Mouse (Mus musculus) ZHBTc4 (cell line): ENCODE measurements around the gene Cemip.

Source experiments
- DNase-seq: peaks from one replicate; pipeline ENCODE4 v3.0.0-alpha.2; 2011; ENCODE audit warnings: low read depth, low spot score

Cemip gene

DNA sequence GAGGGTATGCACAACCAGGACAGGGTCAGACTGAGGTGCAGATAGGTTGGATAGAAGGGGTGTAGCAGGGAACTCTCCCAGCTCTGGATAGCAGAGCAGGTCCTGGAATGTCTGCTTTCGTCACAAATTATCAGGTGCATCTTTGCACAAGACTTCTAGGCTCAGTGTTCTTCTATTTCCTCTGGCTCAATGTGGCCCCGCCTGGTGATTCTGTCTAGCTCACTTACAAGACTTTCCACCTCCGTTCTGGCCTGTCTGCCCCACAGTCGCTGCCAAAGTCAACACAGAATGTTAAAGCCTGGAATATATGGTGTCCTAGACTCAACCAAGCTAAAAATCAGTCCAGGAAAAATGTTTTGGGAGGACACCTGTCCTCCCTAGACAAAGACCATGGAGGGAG lies 57.9 kb downstream of the Cemip start:
- no peak for DNase-seq

DNA sequence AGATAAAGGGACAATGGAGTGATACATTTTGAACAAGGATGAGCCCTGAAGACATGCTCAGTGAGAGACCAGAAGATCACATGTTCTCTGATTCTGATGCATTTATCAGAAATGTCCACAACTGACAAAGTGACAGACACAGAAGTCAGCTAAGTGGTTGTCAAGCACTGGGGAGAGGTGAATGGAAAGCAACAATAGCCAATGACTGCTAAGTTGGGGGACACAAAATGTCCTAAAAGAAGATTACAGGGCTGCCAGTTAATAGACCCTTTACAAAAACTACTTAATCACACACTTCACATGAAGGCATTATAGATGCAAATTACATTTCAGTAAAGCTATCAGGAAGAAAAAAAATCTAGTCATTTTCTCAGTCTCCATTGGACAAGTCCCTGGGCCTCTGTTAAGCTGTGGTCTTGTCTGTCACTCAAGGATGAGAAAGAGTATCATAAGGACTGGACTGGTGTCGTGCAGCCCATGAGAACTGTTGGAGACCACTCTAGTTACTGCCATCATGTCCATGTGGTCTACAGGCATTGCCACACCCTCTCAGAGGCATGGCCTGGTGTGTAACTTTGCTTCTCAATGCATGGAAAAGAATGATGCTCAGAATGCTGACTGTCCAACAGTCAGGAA lies 59.2 kb downstream of the Cemip start:
- no peak for DNase-seq

- DNase-seq = no peak
Observed at GRCm38 (mm10) chr7:84026090-84026489, 60.2 kb downstream of the Cemip start.

- DNase-seq = peak; percentile 63
Observed at GRCm38 (mm10) chr7:84023466-84023865, 62.8 kb downstream of the Cemip start.

- DNase-seq = peak; percentile 17
Observed at GRCm38 (mm10) chr7:84022462-84022861, 63.8 kb downstream of the Cemip start.

GRCm38 (mm10) chr7:84019381-84019780 lies 66.9 kb downstream of the Cemip start:
- DNase-seq = peak; percentile 6

GRCm38 (mm10) chr7:84018291-84019266 lies 67.7 kb downstream of the Cemip start:
- DNase-seq = no peak

GRCm38 (mm10) chr7:84015050-84015449 lies 71.3 kb downstream of the Cemip start:
- DNase-seq = no peak

DNA sequence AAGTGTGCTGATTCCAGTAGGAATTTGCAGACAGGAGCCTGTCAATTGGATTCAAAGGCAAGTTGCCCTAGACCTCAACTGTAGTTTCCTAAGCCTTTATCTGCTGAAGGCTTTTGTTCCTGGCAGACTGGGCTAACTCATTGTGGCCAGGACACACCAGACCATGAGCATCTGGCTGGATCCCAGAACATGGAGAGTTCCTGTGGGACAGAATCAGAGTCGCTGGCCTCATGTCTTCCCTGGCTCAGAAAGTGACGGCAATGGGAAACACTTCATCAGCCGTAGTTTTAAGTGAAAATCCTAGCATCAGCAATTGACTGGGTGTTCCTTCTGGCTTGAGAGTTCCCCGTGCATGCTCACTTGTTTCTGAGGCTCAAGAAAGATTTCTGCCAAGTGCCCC lies 72.6 kb downstream of the Cemip start:
- no peak for DNase-seq

- no peak for DNase-seq
Observed at GRCm38 (mm10) chr7:84004357-84004756, 81.9 kb downstream of the Cemip start.

DNA sequence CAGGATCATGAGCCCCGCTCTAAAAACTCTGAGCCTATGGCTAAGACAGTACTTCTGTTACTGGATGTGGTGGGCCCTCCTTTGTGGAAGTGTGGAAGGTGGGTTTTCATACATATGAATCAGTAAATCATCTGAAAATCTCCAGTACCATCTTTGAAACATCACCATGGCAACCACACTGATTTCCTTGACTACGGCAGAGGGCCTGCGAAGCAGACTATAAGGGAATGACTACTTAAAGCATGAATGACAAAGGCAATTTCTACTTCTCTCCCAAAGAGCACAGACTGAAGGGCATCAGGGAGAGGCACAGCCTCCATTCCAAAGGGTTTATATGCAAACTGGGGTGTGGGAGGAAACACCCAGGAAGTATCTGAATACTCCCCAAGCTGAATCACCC lies 84.8 kb downstream of the Cemip start:
- DNase-seq = peak; percentile 50

DNA sequence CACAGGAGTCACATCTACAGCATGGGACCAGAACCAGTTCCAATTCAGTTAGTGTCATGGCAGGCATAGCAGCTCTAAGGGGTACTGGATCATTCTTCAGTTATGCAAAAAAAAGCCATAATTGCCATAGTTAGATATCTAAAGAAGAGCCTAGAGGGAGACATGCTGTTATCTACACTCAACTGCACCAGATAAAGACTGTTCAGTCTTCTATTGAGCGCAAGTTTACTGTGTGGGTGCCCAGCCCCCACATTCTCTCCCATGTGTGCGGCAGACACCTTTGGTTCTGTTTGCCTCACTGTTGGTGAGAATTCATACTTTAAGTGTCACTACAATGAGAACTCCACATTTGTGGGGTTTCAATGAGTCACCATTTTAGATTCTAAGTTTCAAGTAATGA lies 85.6 kb downstream of the Cemip start:
- no peak for DNase-seq

- no peak for DNase-seq
Observed at GRCm38 (mm10) chr7:83999647-84000046, 86.7 kb downstream of the Cemip start.

DNA sequence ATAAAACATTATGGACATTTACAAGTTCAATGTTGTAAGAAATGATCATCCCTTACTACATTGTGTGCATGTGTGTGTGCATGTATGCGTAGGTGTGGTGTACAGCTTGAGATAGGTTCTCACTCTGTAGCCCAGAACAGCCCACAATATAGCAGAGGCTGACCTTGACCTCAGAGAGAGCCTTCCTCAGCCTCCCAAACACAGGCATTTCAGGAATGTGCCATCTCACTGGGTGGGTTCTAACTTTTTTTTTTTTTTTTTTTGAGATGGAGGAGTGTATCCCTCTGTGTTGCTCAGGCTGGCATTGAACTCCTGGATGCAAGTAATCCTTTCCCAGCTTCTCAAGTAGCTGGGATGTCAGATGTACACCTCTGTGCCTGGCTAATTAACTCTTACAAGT lies 92.0 kb downstream of the Cemip start:
- DNase-seq = peak; percentile 86

GRCm38 (mm10) chr7:83989294-83989693 lies 97.0 kb downstream of the Cemip start:
- DNase-seq = no peak

GRCm38 (mm10) chr7:83985751-83986150 lies 100.6 kb downstream of the Cemip start:
- no peak for DNase-seq

DNA sequence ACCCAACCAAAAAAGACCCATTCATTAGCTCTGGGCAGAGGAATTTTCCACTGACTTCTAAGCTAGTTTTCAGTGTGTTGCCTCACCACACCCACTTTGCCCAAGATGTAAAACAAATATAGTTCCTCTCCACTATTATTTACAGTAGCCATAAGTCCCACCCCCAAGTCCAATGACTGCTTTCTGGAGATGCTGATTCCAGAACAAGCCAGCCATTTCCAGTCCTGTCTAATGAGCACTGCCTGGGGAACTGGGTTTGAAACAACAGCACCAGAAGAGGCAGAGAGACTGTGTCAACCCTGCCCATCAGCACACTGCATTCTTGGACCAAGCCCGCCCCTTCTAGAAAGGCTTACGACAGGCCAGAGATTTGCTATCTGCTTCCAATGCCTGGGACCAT lies 103.7 kb downstream of the Cemip start:
- peak; percentile 77 for DNase-seq

GRCm38 (mm10) chr7:83978945-83979536 lies 107.3 kb downstream of the Cemip start:
- no peak for DNase-seq

GRCm38 (mm10) chr7:83978410-83978809 lies 107.9 kb downstream of the Cemip start:
- no peak for DNase-seq

DNA sequence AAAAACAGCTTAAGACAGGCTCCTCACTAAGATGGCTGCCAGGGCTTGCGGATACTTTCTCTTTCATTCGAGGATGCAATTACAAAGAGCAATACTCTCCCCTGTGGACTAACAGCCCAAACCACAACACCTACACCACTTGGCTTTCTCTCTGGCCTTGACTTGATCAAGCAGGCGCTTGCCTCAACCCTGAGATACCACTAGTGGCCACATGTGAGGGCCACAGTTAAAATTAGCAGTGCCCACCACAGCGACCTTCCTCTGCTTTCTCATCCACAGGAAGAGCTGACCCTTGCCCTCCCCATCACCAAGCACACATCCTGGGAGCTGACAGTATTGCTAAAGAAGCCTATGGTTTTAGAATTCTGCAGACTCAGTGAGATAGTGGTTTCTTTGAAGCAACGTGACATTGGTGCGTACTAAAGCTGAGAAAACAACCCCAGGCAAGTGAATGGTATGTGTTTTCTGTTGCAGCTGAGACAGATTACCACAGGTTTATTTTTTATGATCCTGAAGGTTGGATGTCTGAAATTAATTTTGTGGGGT lies 109.8 kb downstream of the Cemip start:
- DNase-seq = no peak

- DNase-seq = no peak
Observed at GRCm38 (mm10) chr7:83975283-83975682, 111.0 kb downstream of the Cemip start.

GRCm38 (mm10) chr7:83972485-83972884 lies 113.8 kb downstream of the Cemip start:
- no peak for DNase-seq
